ENCODE assay signal across 9 mouse cellular contexts in genomic region chr19:53394552-53394951, GRCm38 (mm10). TPM values are rescaled to one million over a fixed set of nuclear protein-coding genes. Genes with fewer than 3 reads are reported as not detected.
A peak's percentile ranks its signal among the peaks of the same experiment; 100 is the strongest.
DNase-seq lines count a peak whose midpoint lies in the region; TF ChIP-seq lines count a peak whose summit lies in the region.
"Had no signal": no experiment of that assay in that cellular context is flagged by ENCODE, and none has a peak within 500 bp of the region (broad histone marks: within the 10 kb centered on the region; RNA-seq: fewer than 3 reads in every experiment).

No protein-coding gene starts in this region.

- peaks cover 2% of the 10 kb centered on the region; the same call in 1 of the 2 replicates for H3K4me1 ChIP-seq in thymus, adult 2 months (replicated peaks; ENCODE audit: control insufficient read depth, insufficient read depth, low read length)

- no peaks in the 10 kb centered on the region for H3K36me3 ChIP-seq in thymus, adult 2 months (ENCODE audit: control insufficient read depth, insufficient read depth, low read length)
- H3K36me3 ChIP-seq in splenic B cell, adult 2 months (ENCODE audit: control insufficient read depth, insufficient read depth, low read length, poor library complexity, severe bottlenecking), result no peaks in the 10 kb centered on the region

- 15% methylated on average over 7 of the region's 7 CpGs for WGBS in thymus, adult 2 months

- intact Hi-C loops in heart, postnatal 25 days (cut with DNase I), result loop anchor here (5.0 kb wide), 1 partner anchor 138 kb away; no protein-coding TSS in a partner anchor

- no peak for TF ChIP-seq CTCF in thymus, adult 2 months (IDR thresholded peaks at IDR 0.05; ENCODE audit: borderline replicate concordance, control insufficient read depth, extremely low read depth, insufficient read depth, low read length, poor library complexity)

- no peak for TF ChIP-seq POLR2A in thymus, adult 2 months (IDR thresholded peaks at IDR 0.05; ENCODE audit: control insufficient read depth, extremely low read depth, insufficient read depth, low read length, poor library complexity)

- H3K27ac ChIP-seq in thymus, adult 2 months (ENCODE audit: control insufficient read depth, insufficient read depth, low read length), result no peak overlapping the region

- peak; percentile 91 for DNase-seq in heart, adult 11 months
- DNase-seq in heart, postnatal 25 days (ENCODE audit: low spot score), result no peak
- DNase-seq in thymus, adult 2 months, result peak; percentile 19
- no peak for DNase-seq in thymus, adult 18-20 months
- DNase-seq in embryo, embryonic 10.5 days (ENCODE audit: low spot score), result peak; percentile 85
- DNase-seq in kidney, postnatal 4 days, result peak; percentile 38 to 60
- peak; percentile 85 for DNase-seq in splenic B cell, adult 2 months (ENCODE audit: low read depth, low spot score)
- DNase-seq in right cerebral cortex, postnatal 4 days, result no peak

- no peak overlapping the region for H3K4me3 ChIP-seq in thymus, adult 2 months (ENCODE audit: control insufficient read depth, insufficient read depth, low read length)

- H3K27me3 ChIP-seq in thymus, adult 2 months (ENCODE audit: control insufficient read depth, insufficient read depth, low read length), result no peaks in the 10 kb centered on the region
- H3K27me3 ChIP-seq in splenic B cell, adult 2 months (ENCODE audit: control insufficient read depth, insufficient read depth, low read length, poor library complexity, severe bottlenecking), result no peaks in the 10 kb centered on the region

RNA-seq across cellular contexts. Expression of gene Smndc1, which starts 4.2 kb away (rescaled TPM):
- total RNA-seq in heart, postnatal 25 days (2021), result 10 to 100 TPM; 28.8 to 33.2 TPM
- 6.7 and 6.8 TPM in 2 replicates for polyA plus RNA-seq in thymus, adult 2 months (2012; rRNA removed)

RNA-seq across cellular contexts. Expression of gene Gm10197, which starts 23.0 kb away (rescaled TPM):
- total RNA-seq in heart, postnatal 25 days (2021), result not detected
- not detected in 2 replicates for polyA plus RNA-seq in thymus, adult 2 months (2012; rRNA removed)
- polyA plus RNA-seq: liver, embryonic 16.5 days had no signal

Comparison
In these comparisons a context has a peak if more than half of its experiments do, and no peak if none do; other contexts are left out.
1. DNase-seq: peak in heart, adult 11 months (single experiment), thymus, adult 2 months (single experiment), embryo, embryonic 10.5 days (single experiment), kidney, postnatal 4 days (2 of 2) and splenic B cell, adult 2 months (single experiment); none in heart, postnatal 25 days (single experiment), thymus, adult 18-20 months (0 of 2) and right cerebral cortex, postnatal 4 days (single experiment).